Mouse (Mus musculus): ENCODE data around the gene Kctd21. TPM values are rescaled to one million over a fixed set of nuclear protein-coding genes. Genes with fewer than 3 reads are reported as not detected.

Kctd21 gene
- total RNA-seq (2021): 1 to 10 TPM; 4.1 to 4.9 TPM
- long read RNA-seq, experiment 1, partial matches to known transcripts: 3 of 4 reads
- long read RNA-seq, experiment 1, other reads (novel, unspliced or antisense): 0 of 4 reads
- long read RNA-seq, experiment 2, partial matches to known transcripts: 0 of 1 reads
- long read RNA-seq, experiment 2, other reads (novel, unspliced or antisense): 0 of 1 reads

GRCm38 (mm10) chr7:97331726-97332666 is at the start of gene Kctd21, which contains the start of gene Usp35:
TSS of gene Kctd21 (plus strand) at chr7:97332327.
TSS of gene Usp35 (minus strand) at chr7:97332020.
- DNase-seq: peak; percentile 93 to 97

DNA sequence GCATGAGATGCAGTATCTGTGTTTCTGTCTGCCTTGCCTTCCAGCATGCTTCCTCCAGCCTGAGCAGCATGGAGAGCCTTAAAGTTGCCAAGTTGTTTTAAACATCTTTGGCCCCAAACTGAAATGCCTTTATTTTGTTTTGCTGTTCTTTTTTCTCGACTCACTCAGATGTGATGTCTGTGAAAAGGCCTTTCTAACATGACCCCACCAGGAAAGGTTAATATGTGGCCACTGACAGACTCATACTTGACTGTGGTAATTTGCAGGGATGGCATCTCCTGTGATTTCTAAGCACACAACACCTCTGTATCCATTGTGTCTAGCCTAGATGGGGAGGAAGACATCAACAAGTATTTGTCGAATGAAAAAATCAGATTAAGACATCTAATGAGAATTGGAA is 35.1 kb upstream of the Kctd21 start:
- no peak for DNase-seq

GRCm38 (mm10) chr7:97297466-97297865 is 34.7 kb upstream of the Kctd21 start:
- DNase-seq: peak; percentile 66 to 88

- DNase-seq: no peak
Observed at GRCm38 (mm10) chr7:97298279-97298678, 33.8 kb upstream of the Kctd21 start.

GRCm38 (mm10) chr7:97298943-97299342 is 33.2 kb upstream of the Kctd21 start:
- no peak for DNase-seq

- DNase-seq: no peak
Observed at GRCm38 (mm10) chr7:97300914-97301313, 31.2 kb upstream of the Kctd21 start.

GRCm38 (mm10) chr7:97301321-97301720 is 30.8 kb upstream of the Kctd21 start:
- no peak for DNase-seq

DNA sequence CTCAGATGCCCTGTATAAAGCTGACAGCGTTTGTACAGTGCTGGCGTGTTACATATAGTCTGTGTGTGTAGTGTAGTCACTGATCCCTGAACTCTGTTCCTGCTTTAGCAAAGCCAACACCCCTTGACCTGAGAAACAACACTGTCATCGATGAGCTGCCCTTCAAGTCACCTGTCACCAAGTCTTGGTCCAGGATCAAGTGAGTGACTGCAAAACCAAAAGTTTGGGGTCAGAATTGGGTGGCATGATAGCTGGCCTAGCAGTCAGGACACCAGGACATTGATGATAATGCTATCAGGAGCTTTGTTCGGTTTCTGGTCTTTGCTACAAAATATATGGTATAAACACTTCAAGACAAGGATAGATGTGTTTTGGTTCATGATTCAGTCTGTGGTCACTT is 29.9 kb upstream of the Kctd21 start:
- no peak for DNase-seq

DNA sequence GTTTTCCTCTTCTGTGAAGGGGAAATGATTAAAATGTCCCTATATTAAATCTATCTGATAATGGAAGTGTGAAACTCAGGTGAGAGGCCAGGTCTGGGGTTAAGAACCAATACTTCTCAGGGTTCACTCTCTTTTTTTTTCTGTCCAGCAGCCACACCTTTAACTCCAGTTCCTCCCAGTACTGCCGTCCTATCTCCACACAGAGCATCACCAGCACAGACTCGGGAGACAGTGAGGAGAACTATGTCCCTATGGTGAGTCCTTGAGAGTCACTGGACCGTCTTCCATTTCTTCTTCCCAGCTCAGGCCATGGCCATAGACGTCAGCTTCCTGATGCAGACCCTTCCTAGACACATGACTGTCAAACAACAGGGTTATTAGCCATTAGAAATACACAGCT is 29.3 kb upstream of the Kctd21 start:
- DNase-seq: no peak

DNA sequence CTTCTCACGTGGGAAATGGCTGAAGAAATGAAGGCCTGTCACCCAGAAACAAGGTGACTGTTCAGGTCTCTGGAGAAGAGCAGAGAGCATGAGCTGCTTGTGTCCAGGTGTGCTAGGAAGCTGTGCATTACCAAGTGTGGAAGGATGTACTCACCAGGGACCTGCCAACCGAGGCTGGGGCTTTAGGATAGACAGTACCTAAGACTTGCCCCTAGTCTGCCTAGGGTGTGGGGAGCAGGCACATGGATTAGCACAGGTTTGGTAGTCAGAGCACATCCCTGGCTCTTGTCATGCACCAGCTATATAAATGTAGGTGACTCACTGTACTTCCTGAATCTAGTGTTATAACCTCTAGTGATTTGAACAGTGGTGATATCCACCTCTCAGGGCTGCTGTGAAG is 28.5 kb upstream of the Kctd21 start:
- no peak for DNase-seq

DNA sequence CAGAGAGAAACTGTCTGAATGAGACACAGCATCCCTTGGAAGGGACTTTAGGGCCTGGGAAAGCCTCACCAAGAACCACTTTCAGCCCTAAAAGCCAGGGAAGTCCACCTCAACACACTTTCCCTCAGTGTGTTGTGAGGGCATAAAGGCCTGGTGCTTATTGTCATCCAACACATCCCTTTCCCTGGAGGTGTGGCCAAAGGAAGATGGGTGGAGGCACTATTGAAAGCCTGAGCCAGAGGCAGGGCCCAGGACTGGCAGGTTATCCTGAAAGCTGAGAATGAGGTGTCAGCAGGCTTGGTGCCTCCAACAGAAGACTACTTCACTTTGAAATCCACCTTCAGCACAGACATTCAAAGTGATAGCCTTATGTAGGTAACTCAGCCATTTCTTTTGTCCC is 27.7 kb upstream of the Kctd21 start:
- DNase-seq: peak in 1 of 2 experiments; percentile 32

GRCm38 (mm10) chr7:97305206-97305605 is 26.9 kb upstream of the Kctd21 start:
- no peak for DNase-seq

- no peak for DNase-seq
Observed at GRCm38 (mm10) chr7:97306813-97307212, 25.3 kb upstream of the Kctd21 start.

GRCm38 (mm10) chr7:97307546-97307945 is 24.6 kb upstream of the Kctd21 start:
- DNase-seq: no peak

DNA sequence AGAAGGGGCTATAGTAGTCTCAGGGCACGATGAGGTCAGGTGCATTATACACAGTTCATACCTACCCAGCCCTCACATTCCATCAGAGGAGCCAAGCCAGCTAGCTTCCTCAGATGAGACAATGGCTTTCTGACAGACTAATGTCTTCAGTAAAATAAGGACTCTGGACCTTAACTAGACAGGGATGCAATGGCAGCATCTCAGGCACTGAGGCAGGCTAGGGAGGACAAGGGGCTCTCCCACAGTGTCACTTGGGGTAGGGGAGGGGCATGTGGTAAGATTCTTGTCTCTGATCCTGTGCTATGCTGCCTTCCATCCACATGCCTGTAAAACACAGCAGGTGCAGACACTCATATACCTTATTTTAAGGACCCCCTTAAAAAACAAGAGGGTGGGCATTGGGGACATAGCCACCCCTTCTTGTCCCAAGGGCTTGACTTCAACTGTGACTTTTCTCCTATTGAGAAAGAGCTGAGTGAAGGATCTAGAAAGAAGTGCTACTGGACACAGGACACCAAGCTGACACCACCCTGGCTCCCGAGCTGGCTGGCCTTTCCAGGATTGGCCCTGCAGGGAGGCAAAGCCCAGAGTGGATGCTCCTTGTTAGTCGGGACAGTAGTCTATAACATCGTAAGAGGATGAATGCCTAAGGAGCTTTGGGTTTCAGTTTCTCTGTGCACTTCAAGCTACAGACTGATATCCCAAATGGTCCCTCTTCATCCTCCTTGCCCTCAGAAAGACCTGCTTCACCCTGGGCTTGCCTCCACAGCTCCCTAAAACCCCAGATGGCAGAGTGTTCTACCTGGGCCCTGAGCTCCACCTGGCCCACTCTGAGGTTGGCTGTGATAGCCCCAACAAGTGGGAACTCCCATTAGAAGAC is 22.4 kb upstream of the Kctd21 start:
- no peak for DNase-seq

GRCm38 (mm10) chr7:97310341-97310635 is 21.8 kb upstream of the Kctd21 start:
- DNase-seq: no peak

DNA sequence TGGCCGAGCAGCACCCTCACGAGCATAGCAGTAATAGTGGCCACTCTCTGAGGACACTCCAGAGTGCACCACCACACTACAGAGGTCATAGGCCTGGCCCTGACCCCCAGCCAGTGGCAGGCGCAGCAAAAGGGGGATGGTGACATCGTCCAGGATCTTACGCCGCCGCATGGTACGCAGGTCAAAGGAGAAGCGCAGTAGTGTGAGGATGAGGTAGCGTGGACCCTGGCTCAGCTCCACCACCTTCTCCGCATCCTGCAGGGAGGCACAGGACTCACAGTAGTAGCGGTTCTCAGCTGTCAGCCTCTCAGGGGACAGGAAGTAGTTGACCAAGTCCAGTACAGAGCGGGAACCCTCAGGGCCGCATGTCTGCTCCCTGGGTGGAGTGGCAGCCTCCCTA is 20.5 kb upstream of the Kctd21 start:
- DNase-seq: no peak

DNA sequence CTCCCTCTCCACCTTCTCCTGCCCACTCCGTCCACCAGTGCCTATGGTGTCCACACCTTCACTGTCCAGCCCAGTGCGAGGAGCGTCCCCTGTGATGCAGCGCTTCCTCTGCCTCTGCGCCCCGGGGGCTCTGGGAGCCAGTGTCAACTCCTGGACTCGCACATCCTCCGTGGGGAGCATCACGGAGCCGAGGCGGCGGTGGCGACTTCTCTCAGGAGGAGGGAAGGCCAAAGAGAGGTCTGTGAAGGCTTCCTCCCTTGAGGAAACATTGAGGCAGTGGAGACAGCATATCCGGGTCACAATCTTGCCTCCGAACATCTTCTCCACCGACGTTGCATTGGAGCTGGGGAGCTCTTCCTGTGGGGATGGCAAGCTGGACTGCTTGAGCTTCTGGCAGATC is 19.9 kb upstream of the Kctd21 start:
- no peak for DNase-seq

DNA sequence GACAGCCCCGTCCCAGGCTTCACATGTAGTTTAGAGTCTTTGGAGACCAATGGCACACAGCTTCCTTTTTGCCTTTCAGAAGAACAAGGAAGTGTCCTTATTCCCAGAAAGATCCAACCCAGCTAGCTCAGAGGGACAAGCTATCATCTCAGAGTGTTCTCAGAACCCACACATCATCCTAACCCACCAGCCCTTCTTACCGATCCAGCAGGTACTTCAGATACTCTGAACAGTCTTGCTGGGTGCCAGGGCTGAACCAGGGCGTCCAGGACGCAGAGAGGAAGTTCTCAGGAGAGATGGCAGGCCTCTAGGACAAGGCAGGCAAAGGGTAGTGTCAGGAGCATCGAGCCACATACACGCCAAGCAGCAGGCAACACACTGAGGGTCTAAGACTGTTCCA is 19.3 kb upstream of the Kctd21 start:
- DNase-seq: no peak

- DNase-seq: no peak
Observed at GRCm38 (mm10) chr7:97313364-97313995, 18.6 kb upstream of the Kctd21 start.

- no peak for DNase-seq
Observed at GRCm38 (mm10) chr7:97314646-97315045, 17.5 kb upstream of the Kctd21 start.

GRCm38 (mm10) chr7:97315656-97316055 is 16.5 kb upstream of the Kctd21 start:
- no peak for DNase-seq

Data from heart, adult 18-20 months (tissue).